Mouse (Mus musculus) Muller cell, postnatal 12 days (primary cell): ENCODE results near the gene Il9r.
A peak's percentile ranks its signal among the peaks of the same experiment; 100 is the strongest.

Source experiments
- DNase-seq: peaks from one replicate; pipeline ENCODE4 v3.0.0-alpha.2; 2015; ENCODE audit errors: inconsistent ontology term

Gene Il9r

GRCm38 (mm10) chr11:32159176-32159575 lies 40.9 kb downstream of the Il9r start:
- no peak for DNase-seq

- DNase-seq = peak; percentile 12
These were observed 42.1 kb downstream of the Il9r start for GRCm38 (mm10) chr11:32157791-32158594.

GRCm38 (mm10) chr11:32156854-32157630 lies 43.0 kb downstream of the Il9r start:
- DNase-seq = no peak

GRCm38 (mm10) chr11:32153216-32153615 lies 46.9 kb downstream of the Il9r start:
- no peak for DNase-seq

- no peak for DNase-seq
These were observed 47.3 kb downstream of the Il9r start for GRCm38 (mm10) chr11:32152814-32153213.

GRCm38 (mm10) chr11:32151243-32151642 lies 48.8 kb downstream of the Il9r start:
- DNase-seq = no peak

- DNase-seq = no peak
These were observed 50.5 kb downstream of the Il9r start for GRCm38 (mm10) chr11:32149605-32150004.

GRCm38 (mm10) chr11:32142771-32143170 lies 57.3 kb downstream of the Il9r start:
- DNase-seq = no peak

GRCm38 (mm10) chr11:32141627-32142586 lies 58.2 kb downstream of the Il9r start:
- DNase-seq = no peak

- peak; percentile 22 for DNase-seq
These were observed 59.0 kb downstream of the Il9r start for GRCm38 (mm10) chr11:32141034-32141433.

GRCm38 (mm10) chr11:32139528-32139961 lies 60.5 kb downstream of the Il9r start:
- no peak for DNase-seq

GRCm38 (mm10) chr11:32138614-32138964 lies 61.5 kb downstream of the Il9r start:
- DNase-seq = no peak

GRCm38 (mm10) chr11:32137719-32138613 lies 62.1 kb downstream of the Il9r start:
- DNase-seq = no peak
